Mouse (Mus musculus): ENCODE results near the gene Dppa2. TPM values are rescaled to one million over a fixed set of nuclear protein-coding genes. Genes with fewer than 3 reads are reported as not detected.

The Dppa2 gene
- polyA plus RNA-seq (2016; fragmentation: Nextera tagmentation; extraction: Ambion mirVana), result not detected in 2 replicates

DNA sequence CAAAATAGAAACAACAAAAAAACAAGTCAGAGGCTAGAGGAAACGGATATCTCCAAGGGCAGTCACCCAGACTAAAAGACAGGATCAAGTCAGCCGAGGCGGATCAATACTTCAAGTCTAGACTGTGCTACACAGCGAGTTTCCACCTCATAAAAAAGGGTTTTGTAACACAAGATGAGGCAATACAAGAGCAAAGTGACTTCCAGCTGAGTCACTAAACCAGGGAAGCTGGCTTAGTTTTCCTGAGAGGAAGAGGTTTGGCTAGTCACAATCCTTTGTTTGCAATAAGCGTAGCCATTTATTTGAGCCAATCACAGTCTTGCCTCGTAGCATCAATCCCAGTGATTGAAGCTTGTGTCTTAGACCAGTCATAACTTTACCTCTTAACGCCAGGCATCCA is at the start of gene Dppa2:
TSS of gene Dppa2 (plus strand) at position 400 of the 400 bp plus-strand sequence.
- Histone ChIP-seq H3K4me2 (no peak within 1 kb of the TSS), H3K4me1 (no peaks in the 10 kb centered on the region), H3K9me3 (replicated peaks) (no peaks in the 10 kb centered on the region), H3K27ac (no peak within 1 kb of the TSS), H3K4me3 (no peak within 1 kb of the TSS), H3K27me3 (replicated peaks) (no peaks in the 10 kb centered on the region), H3K36me3 (no peaks in the 10 kb centered on the region), H3K9ac (no peak within 1 kb of the TSS)
- 69% methylated on average over 7 of the region's 7 CpGs for WGBS (ENCODE audit: insufficient replicate concordance)
- ATAC-seq, result no peak

DNA sequence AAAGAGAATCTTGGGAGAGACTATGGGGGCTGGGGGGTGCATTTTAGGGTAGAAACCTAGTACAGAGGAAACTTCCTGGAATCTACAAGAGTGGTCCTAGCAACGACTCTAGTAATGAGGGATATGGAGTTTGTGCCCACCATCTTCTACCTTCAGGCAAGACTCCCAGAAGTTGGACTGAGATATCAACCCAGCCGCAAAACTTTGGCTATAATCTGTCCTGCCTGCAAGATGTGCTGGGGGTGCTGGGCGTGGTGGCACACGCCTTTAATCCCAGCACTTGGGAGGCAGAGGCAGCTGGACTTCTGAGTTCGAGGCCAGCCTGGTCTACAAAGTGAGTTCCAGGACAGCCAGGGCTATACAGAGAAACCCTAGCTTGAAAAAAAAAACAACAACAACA is 49.1 kb upstream of the Dppa2 start:
- peak; percentile 53 for ATAC-seq
- Histone ChIP-seq H3K27me3 (replicated peaks) (no peaks in the 10 kb centered on the region), H3K4me3 (no peak overlapping the region), H3K36me3 (no peaks in the 10 kb centered on the region), H3K4me2 (no peak overlapping the region), H3K4me1 (peaks cover 36% of the 10 kb centered on the region), H3K9me3 (replicated peaks) (no peaks in the 10 kb centered on the region), H3K27ac (peak overlapping the region; percentile 56; the same call in 1 of the 2 replicates), H3K9ac (no peak overlapping the region)
- 42% methylated on average over 5 of the region's 5 CpGs for WGBS (ENCODE audit: insufficient replicate concordance)

DNA sequence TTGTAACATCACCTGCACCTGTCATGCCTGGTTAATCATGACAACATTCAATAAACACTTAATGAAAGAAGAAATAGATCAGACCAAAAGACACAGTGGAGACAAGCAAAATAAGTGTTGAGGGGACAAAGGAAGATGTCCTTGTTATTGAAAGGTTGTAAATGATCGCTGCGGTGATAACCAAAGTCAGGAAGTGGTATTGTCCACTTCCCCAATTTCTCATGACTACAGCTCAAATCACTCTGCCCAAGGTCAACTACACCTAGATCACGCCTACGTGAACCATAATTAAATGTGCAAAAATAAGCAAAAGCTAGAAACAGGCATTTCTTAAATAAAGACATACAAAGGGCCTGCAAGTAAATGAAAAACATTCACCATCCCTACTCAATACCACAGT is 44.2 kb upstream of the Dppa2 start:
- H3K4me1 ChIP-seq, result peaks cover 7% of the 10 kb centered on the region
- WGBS (ENCODE audit: insufficient replicate concordance), result 38% methylated on average over 4 of the region's 4 CpGs
- ATAC-seq, result no peak
- no peaks in the 10 kb centered on the region for H3K9me3 ChIP-seq (replicated peaks)
- H3K4me3 ChIP-seq, result no peak overlapping the region
- no peaks in the 10 kb centered on the region for H3K27me3 ChIP-seq (replicated peaks)
- no peak overlapping the region for H3K9ac ChIP-seq
- H3K36me3 ChIP-seq, result no peaks in the 10 kb centered on the region
- H3K27ac ChIP-seq, result no peak overlapping the region
- no peak overlapping the region for H3K4me2 ChIP-seq

DNA sequence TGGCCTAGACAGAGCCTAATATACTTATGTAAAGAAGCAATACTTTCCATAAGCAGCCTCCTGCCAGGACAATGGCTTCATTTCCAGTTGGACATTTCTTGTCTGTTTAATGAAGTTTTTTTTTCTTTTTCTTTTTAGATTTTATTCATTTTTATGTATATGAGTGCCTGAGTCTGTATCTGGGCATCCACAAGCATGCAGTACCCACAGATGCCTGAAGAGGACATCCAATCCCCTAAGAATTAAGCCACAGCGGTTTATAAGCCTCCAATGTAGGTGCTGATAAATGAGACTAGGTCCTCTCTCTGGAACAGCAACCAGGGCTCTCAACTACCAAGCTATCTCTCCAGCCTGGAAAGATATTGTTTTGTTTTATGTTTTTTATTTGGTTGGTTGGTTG is 40.8 kb upstream of the Dppa2 start:
- H3K36me3 ChIP-seq, result no peaks in the 10 kb centered on the region
- no peak for ATAC-seq
- no peak overlapping the region for H3K9ac ChIP-seq
- H3K9me3 ChIP-seq (replicated peaks), result no peaks in the 10 kb centered on the region
- no peak overlapping the region for H3K27ac ChIP-seq
- H3K4me1 ChIP-seq, result no peaks in the 10 kb centered on the region
- no peak overlapping the region for H3K4me2 ChIP-seq
- 72% methylated on average over 1 of the region's 1 CpGs for WGBS (ENCODE audit: insufficient replicate concordance)
- H3K27me3 ChIP-seq (replicated peaks), result no peaks in the 10 kb centered on the region
- H3K4me3 ChIP-seq, result no peak overlapping the region

DNA sequence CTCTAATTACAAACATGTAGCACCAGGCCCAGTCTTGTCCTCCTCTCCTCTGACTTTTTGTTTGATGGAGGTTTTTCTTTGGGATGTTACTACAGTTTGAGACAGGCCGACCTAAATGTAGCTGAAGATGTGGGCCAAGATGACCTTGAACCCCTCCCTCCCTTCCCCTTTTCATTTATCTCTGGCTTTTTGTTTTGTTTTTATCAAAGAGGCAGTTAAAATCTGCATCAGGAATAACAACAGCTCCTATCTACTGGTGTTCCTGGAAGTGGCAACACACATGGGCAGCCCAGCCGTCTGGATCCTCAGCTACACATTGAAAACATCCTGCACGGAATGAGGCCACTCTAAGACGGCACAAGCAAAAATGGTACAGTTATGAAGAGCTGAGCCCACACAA is 37.9 kb upstream of the Dppa2 start:
- WGBS (ENCODE audit: insufficient replicate concordance), result 72% methylated on average over 4 of the region's 4 CpGs
- Histone ChIP-seq H3K36me3 (no peaks in the 10 kb centered on the region), H3K9me3 (replicated peaks) (no peaks in the 10 kb centered on the region), H3K4me1 (no peaks in the 10 kb centered on the region), H3K4me2 (no peak overlapping the region), H3K27ac (no peak overlapping the region), H3K9ac (no peak overlapping the region), H3K27me3 (replicated peaks) (no peaks in the 10 kb centered on the region), H3K4me3 (no peak overlapping the region)
- no peak for ATAC-seq

DNA sequence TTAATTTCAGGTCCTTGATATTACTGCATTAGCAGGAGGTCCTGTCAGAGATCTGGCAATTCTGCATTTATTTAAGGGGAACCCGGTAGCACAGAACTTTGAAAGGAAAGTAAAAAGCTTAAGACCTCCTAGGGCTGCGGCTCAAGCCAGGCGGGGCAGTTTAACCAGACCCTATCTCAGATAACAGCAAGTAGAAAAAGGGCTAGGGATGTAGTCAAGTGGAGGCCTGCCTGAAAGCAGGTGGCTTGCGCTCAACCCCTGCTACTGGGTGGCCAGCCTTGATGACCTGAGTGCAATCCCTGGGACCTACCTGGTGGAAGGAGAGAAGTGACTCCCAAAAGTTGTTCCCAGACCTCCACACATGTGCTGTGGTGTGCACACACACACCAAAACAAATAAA is 26.8 kb upstream of the Dppa2 start:
- H3K27ac ChIP-seq, result no peak overlapping the region

DNA sequence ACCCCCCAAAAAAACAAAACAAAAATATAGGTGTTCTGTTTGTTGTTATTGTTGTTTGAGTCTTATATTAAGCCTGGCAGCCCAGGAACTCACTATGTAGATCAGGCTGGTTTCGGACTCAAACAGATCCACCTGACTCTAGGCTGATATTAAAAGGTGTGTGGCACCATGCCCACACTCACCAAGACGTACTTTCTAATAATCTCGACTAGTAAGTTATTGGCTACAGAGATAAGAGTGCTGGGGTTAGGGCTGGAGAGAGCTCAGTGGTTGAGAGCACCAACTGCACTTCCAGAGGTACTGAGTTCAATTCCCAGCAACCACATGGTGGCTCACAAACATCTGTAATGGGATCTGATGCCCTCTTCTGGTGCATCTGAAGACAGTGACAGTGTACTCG is 22.8 kb upstream of the Dppa2 start:
- no peaks in the 10 kb centered on the region for H3K36me3 ChIP-seq
- WGBS (ENCODE audit: insufficient replicate concordance), result 50% methylated on average over 4 of the region's 4 CpGs
- no peak overlapping the region for H3K9ac ChIP-seq

More for the DNA sequence above, 26.8 kb upstream of the Dppa2 start:
- H3K9me3 ChIP-seq (replicated peaks), result no peaks in the 10 kb centered on the region
- H3K27me3 ChIP-seq (replicated peaks), result no peaks in the 10 kb centered on the region
- H3K4me1 ChIP-seq, result peaks cover 5% of the 10 kb centered on the region; the same call in 1 of the 2 replicates
- ATAC-seq, result peak; percentile 55; the same call in 1 of the 2 replicates
- H3K4me2 ChIP-seq, result no peak overlapping the region
- no peak overlapping the region for H3K4me3 ChIP-seq
- no peak overlapping the region for H3K9ac ChIP-seq
- no peaks in the 10 kb centered on the region for H3K36me3 ChIP-seq
- WGBS (ENCODE audit: insufficient replicate concordance), result 56% methylated on average over 4 of the region's 4 CpGs

DNA sequence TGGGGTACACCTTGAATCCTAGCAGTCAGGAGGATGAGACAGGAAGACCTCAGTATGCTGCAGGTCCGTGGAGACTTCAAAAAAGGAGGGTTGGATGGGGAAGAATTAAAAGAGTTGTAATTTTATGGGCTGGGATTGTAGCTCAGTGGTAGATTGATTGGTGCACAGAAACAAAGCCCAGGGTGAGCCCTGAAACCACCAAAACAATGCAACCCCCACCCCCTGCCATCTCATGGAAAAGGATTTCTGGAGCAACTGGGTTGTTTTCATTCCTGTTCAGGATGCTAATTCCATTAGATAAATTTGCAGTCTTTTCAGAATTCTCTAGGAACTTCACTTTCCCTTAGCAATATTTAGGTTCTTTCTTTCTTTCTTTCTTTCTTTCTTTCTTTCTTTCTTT is 20.9 kb upstream of the Dppa2 start:
- Histone ChIP-seq H3K4me3 (no peak overlapping the region), H3K27ac (no peak overlapping the region), H3K36me3 (no peaks in the 10 kb centered on the region), H3K9ac (no peak overlapping the region), H3K9me3 (replicated peaks) (no peaks in the 10 kb centered on the region), H3K27me3 (replicated peaks) (no peaks in the 10 kb centered on the region), H3K4me2 (no peak overlapping the region), H3K4me1 (no peaks in the 10 kb centered on the region)
- 50% methylated on average over 1 of the region's 1 CpGs for WGBS (ENCODE audit: insufficient replicate concordance)
- no peak for ATAC-seq

More for the DNA sequence above, 22.8 kb upstream of the Dppa2 start:
- no peak for ATAC-seq
- Histone ChIP-seq H3K4me1 (peaks cover 5% of the 10 kb centered on the region; the same call in 1 of the 2 replicates), H3K27ac (no peak overlapping the region), H3K27me3 (replicated peaks) (no peaks in the 10 kb centered on the region), H3K4me3 (no peak overlapping the region), H3K9me3 (replicated peaks) (no peaks in the 10 kb centered on the region), H3K4me2 (no peak overlapping the region)

DNA sequence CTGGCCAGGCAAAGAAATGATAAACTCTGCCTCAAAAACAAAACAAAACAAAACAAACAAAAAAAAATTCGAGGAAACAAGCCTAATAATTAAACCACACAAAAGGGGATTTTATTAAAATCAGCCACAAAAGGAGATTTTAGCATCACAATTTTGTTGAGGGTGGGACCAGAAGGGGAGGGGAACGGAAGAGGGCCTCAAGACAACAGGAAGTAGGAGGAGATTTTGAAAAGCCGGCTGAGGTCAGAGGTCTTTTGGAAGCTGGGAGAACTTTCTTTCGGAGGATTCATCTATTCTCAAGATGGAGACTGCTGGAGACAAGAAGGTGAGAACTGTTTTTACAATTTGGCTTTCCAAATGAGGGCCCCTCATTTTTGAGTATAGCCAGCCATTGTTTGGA is 20.2 kb upstream of the Dppa2 start, which contains the start of gene Dppa4:
TSS of gene Dppa4 (plus strand) at position 217 of the 400 bp plus-strand sequence.
- Histone ChIP-seq H3K4me3 (no peak within 1 kb of the TSS), H3K36me3 (no peaks in the 10 kb centered on the region), H3K27me3 (replicated peaks) (no peaks in the 10 kb centered on the region), H3K4me2 (no peak within 1 kb of the TSS), H3K4me1 (no peaks in the 10 kb centered on the region), H3K9me3 (replicated peaks) (no peaks in the 10 kb centered on the region), H3K27ac (no peak within 1 kb of the TSS), H3K9ac (no peak within 1 kb of the TSS)
- 60% methylated on average over 4 of the region's 4 CpGs for WGBS (ENCODE audit: insufficient replicate concordance)
- no peak for ATAC-seq

DNA sequence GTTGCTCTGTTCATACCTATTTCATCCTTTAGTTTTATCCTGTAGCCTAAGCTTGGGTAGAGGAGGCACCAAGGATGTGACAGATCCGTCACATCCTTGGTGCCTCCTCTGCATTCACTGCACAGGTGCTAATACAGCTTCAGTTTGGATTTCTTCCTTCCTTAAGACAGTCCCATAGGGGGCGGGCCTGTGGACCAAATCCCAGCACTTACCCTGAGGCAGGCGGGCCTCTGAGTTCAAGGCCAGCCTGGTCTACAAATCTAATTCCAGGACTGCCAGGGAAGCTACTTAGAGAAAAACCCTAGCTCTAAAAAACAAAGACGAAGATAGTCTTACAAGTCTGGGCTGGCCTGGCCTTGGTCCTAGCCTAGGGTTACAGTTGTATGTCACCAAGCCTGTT is 18.2 kb upstream of the Dppa2 start:
- Histone ChIP-seq H3K4me2 (no peak overlapping the region), H3K27ac (no peak overlapping the region), H3K9me3 (replicated peaks) (no peaks in the 10 kb centered on the region), H3K36me3 (no peaks in the 10 kb centered on the region), H3K27me3 (replicated peaks) (no peaks in the 10 kb centered on the region), H3K4me3 (no peak overlapping the region), H3K9ac (no peak overlapping the region), H3K4me1 (no peaks in the 10 kb centered on the region)
- ATAC-seq, result no peak
- 69% methylated on average over 4 of the region's 4 CpGs for WGBS (ENCODE audit: insufficient replicate concordance)

DNA sequence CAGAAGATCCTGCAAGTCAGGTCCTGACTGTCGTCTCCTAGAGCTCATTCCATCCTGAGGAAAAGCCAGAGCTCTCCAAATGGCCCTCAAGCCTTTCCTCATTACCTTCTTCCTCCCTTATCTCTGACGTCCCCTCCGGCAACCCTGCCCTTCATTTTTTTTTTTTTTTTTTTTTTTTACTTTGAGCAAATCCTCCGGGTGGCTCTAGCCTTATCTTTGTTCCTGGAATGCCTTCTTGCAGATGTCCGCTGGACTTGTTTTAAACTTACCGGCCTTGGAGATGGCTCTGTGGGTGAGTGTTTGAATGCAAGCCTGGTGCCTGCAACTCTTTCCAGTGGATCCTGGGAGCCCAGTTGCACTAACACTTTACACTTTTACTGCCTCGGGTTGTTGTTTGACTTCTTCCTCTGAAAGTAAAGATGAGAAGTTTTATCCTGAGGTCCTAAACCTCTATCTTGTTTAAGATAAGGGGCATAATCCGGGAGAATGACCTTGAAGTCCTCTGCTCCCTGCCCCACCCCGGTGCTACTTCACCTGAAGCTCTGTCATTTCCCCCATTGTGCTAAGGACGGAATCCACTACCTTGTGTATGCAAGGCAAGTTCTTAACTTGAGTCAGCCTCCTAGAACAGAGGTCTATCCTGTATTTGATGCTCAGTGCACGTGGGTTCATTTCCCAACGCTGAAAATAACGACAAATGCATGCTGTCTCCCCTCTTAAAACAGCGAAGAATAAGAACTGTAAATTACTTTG is 6.1 kb upstream of the Dppa2 start:
- Histone ChIP-seq H3K9me3 (replicated peaks) (no peaks in the 10 kb centered on the region), H3K4me3 (no peak overlapping the region), H3K27me3 (replicated peaks) (no peaks in the 10 kb centered on the region), H3K9ac (no peak overlapping the region), H3K27ac (no peak overlapping the region), H3K36me3 (no peaks in the 10 kb centered on the region), H3K4me2 (no peak overlapping the region), H3K4me1 (0 out of 2 replicates have a peak, but pooled peaks cover 4% of the 10 kb centered on the region)
- 34% methylated on average over 14 of the region's 14 CpGs for WGBS (ENCODE audit: insufficient replicate concordance)
- ATAC-seq, result no peak

DNA sequence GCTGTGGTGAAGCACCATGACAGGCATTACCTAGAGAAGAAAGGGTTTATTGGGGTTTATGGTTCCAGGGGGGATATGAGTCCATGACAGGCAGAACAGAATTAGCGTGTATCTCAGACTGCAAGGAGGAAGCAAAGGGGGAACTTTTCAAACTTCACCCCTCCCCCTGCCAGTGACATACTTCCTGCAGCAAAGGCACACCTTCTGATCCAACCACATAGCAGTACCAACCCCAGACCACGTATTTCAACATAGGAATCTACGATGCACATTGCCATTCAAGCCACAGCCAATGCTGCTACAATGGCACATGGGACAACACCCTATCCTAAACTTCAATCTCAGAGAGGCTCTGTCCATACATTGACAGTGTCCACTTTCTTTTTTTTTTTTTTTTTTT is 3.8 kb upstream of the Dppa2 start:
- Histone ChIP-seq H3K36me3 (no peaks in the 10 kb centered on the region), H3K4me2 (no peak overlapping the region), H3K27ac (no peak overlapping the region), H3K9ac (no peak overlapping the region), H3K4me3 (no peak overlapping the region), H3K9me3 (replicated peaks) (no peaks in the 10 kb centered on the region), H3K4me1 (0 out of 2 replicates have a peak, but pooled peaks cover 4% of the 10 kb centered on the region), H3K27me3 (replicated peaks) (no peaks in the 10 kb centered on the region)
- 27% methylated on average over 3 of the region's 3 CpGs for WGBS (ENCODE audit: insufficient replicate concordance)
- no peak for ATAC-seq

Data from liver, embryonic 12.5 days (tissue).